Mouse (Mus musculus) urinary bladder, postnatal 14 days (tissue): ENCODE measurements at regions not wholly inside any gene's neighbourhood (a gene's known extent, or its start where the extent isn't known, plus 50 kb on each side); places are given as distances from the start of the nearest gene placed in this dataset.

Source experiments
- DNase-seq: peaks from one replicate; pipeline ENCODE4 v3.0.0; 2021; ENCODE audit warnings: low spot score

DNA sequence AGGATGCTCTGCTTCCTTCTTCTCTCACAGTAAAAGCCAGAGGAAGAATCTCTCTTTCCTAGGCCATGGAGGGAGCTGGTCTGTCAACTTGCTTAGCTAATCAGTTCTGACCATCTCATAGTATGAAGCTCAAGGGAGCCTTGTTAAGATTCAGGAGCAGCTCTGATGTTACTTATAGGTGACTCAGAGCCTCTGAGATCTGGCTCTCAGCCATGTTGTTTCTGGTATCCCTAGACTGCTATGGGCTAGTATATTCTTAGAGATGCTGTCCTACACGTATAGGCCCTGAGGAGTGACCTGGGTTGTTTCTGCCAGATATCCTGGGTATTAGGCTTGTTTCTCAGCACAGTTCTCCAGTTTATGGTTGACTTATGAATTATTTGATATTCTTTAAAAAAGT is 160.9 kb downstream of the 4930564D02Rik start:
- no peak for DNase-seq

DNA sequence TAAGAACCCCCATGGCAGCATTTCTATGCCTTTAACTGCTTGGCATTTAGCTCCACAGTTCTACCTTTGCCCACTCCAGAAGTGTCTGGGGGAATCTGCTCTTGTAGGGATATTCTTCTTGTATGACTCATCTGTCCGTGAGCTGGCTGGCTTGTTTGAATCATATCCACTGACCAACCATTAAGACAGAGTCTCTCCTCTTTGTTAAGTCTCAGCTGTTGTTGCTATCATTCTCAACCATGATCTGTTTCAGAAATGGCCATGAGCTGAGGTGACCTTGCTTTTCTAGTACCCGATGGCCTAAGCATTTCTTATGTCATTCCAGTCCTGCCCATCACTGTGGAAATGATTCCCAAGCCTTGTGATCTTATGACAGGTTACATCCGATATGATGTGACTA is 161.8 kb downstream of the 4930564D02Rik start:
- DNase-seq, result no peak

DNA sequence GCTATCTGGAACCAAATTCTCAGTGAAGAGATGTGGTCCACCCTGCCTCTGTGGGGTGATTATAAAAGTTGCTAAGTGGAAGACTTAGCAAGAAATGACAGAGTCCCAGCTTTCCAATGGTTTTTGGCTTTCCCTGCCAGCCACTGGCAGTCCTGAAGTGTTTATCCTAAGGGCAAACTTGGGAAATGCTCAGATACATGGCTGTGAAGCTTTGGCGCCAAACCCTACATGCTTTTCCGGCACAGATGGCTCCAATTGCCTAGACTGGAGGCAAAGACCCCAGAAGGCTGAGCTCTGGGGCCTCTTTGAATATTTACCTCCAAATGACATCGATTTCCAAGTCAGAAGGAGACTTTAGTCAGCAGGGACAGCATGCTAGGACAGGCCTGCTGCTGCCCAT is 174.4 kb downstream of the 4930564D02Rik start:
- no peak for DNase-seq

DNA sequence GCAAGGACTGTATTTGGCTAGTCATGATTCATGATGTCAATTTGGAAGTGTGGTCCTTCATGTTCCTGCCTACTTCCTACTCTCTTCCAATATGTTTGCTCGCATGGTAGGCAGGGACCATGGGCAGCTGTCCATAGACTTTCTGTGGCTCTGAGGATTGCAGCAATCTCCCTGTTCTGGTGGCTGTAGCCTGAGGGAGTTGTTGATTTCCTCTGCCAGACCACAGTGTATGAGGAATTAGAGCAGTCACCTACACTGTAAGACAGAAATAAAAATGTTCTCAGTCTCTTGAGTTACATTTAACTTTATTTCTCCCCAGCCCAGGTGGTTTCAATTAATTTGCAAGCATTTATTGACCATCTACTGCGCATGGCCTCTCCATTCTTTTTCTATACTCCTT is 190.5 kb downstream of the 4930564D02Rik start:
- DNase-seq, result no peak

- peak; percentile 53 for DNase-seq
Observed at GRCm38 (mm10) chr3:105275241-105275640, 176.9 kb upstream of the Kcnd3 start.

DNA sequence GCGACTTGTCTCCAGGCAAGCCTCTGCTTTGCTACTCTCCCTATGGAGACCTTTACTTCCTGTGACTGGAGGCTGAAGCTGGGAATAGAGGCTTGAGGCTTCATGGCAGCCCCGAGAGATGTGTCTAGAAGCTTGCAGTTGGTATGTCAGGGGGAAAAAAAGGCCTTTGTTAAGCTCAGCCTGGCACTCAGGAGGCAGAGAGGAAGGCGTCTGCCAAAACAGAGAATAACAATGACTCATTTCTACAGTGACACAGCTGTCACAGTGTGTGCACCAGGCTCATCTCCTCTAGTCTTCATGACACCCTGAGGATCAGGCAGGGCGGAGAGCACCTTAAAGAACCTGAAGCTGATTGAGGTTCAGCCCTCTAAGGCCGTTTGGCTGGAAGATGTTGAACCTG is 171.2 kb upstream of the Kcnd3 start:
- no peak for DNase-seq

GRCm38 (mm10) chr3:105281686-105282085 is 170.4 kb upstream of the Kcnd3 start:
- no peak for DNase-seq

DNA sequence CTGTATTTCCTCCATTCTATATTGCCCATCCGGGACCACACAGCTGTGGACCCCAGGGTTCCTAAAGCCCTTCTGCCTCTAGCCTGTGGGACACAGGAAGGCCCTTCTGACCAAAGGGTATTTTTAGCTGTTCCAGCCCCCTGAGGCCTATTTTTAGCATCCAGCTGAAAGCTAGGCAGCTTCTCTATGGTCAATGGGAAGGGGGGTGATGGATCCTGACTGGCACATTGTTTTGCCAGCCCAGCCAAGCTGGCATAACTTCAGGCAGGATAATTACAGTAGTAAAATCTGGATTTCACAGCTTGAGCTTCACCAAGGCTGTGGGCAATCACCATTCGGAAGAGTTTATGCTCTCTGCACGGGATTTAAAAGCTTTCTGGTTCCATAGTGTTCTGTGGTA is 153.9 kb upstream of the Kcnd3 start:
- DNase-seq, result no peak

DNA sequence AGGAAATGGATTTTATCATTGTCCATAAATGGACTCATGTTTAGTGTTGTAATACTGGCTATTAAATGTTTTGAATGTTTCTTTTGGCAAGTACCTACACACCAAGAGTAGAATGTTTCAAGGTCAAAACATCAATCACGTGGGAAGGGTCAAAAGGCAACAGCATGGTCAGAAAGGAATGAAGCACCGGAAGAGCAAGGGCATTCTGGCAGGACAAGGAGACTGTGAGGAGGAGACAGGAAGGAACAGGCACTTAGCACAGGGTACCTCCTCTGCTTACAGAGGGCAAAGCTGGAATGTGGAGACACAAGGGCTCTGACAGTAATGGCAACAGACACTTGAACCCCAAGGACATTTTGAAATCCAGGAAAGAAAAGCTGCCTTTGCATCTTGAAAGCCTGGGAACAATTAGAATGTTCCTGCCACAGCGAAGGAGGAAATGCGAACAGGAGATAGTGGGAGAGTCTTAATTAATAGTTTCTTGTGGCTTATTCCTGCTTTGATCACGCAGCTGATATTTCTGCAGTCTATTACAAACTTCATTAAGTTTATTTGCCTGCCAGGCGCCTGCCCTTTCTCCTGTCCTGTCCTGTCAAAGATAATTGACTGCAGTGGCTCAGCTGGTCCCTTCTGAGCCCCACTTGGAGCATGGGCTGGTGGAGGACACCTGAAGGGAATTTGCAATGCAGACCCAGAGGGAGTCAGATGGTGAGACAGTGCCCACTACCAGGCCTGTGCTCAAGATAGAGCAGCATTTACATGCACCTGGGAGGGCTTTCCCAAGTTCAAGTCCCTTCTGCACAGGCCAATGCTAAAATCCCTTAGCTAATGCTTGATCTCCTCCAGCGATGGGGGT is 151.2 kb upstream of the Kcnd3 start:
- no peak for DNase-seq

- no peak for DNase-seq
Observed at GRCm38 (mm10) chr3:105307676-105308075, 144.5 kb upstream of the Kcnd3 start.

DNA sequence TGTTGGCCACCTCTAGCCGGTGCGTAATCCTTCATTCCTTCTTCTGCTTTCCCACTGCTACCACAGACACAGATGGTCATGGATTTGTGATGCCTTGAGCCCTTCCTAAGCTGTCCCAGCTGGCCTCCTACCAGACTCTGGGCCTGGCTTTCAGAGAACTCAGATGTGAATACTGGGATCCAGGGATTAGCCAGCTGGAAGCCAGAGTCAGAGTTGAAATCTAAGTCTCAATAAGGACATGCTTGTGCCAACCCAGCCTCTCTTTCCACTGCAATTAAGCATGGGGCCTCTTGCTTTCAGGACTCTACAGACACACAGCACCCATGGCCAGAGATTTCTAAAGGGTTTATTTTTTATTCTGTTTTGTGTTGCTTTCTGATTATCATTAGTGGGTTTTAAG is 143.1 kb upstream of the Kcnd3 start:
- no peak for DNase-seq

DNA sequence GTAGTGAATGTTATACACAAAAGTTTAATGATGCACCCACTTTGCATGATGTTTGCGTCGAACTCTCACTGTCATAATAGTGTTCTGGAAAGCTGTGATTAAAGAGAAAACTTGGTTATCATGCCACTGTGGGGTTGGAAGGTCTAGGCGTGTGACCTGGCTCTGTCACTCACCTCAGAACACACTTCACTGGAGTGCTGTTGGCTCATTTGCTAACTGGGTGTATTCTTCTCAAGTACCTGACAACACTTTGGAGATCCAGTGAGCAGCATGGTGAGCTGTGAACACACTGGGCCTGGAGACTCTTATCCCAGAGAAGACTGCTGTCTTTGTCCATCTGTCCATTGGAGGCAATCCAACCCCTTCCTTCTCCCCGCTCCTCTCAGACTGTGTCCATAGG is 98.9 kb upstream of the Kcnd3 start:
- no peak for DNase-seq

- no peak for DNase-seq
Observed at GRCm38 (mm10) chr3:105354123-105354931, 97.8 kb upstream of the Kcnd3 start.

DNA sequence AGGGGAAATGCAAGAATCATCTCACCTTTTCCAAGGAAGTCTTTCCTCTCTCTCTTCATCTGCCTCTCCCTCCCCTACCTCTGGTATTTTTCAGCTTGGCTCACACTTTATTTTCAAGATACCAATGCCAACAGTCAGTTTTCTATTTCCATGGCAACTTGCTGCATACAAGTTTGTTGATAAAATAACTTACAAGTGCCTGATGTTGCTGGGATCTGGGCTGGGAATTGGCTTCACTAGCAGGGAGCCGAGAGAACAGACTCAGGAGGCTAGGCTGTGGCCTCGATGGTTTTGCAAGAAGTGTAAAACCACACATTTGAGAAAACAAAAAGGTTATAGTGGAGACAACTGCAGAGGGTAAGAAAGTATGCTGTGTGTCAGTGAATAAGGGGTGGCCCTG is 94.6 kb upstream of the Kcnd3 start:
- no peak for DNase-seq

GRCm38 (mm10) chr3:105359636-105360035 is 92.5 kb upstream of the Kcnd3 start:
- no peak for DNase-seq

DNA sequence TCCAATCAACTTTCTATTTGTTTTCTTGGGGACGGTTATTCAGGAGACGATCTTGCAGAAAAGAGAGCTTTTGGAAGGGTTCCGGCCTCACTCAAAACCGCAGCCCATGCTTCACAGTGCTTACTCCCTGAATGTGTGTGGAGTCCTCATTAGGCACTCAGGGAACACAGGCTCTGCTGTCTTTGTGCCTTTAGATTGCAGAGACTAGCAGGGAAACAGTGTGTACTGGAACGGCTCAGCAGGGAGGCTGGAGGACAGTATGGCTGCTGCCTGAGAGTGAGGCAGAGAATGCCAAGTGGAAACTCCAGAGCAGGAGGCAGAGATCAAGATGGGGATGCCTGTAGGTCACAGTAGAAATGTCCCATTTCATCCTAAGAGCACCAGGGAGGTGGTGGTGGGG is 87.4 kb upstream of the Kcnd3 start:
- DNase-seq, result no peak

DNA sequence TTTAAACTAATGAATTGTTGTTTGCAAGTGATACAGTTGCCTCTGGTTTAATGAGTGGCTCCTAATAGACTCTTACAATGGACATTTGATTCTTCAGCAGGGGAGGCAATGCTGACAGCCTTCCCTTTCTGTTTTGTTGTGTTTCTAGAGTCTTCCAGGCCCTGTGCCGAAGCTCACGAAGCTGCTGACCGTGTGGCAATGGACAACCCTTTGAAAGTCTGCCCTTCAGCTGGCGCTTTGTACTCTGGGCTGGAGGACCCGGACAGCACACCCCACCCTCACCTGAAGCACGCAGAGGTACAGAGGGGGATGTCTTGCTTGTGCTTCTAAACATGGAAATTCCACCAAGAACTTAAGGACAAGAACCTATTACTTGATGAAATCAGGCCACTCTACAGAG is 85.3 kb upstream of the Kcnd3 start:
- DNase-seq, result no peak

- DNase-seq, result no peak
Observed at GRCm38 (mm10) chr3:105367972-105368371, 84.2 kb upstream of the Kcnd3 start.

- DNase-seq, result no peak
Observed at GRCm38 (mm10) chr3:105372371-105372828, 79.7 kb upstream of the Kcnd3 start.

GRCm38 (mm10) chr3:105374306-105374705 is 77.8 kb upstream of the Kcnd3 start:
- no peak for DNase-seq

DNA sequence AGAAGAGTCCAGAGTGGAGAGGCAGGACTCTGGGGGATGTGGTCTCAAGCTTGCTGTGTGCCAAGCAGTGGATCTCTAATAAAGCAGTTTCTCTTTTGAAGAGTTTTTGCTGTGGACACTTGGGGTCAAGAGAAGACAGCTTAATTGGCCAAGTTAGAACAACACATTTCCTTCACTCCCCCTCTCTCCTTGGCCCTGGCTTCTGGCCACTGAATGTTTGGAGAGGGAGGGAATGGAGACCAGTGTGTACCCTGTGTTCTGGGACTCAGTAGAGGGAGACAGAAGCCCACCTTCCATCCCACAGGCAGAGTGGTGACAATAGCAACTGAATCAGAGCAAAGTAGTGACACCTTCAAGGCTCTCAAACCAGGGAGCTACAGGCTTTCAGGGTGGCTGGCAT is 77.3 kb upstream of the Kcnd3 start:
- no peak for DNase-seq

DNA sequence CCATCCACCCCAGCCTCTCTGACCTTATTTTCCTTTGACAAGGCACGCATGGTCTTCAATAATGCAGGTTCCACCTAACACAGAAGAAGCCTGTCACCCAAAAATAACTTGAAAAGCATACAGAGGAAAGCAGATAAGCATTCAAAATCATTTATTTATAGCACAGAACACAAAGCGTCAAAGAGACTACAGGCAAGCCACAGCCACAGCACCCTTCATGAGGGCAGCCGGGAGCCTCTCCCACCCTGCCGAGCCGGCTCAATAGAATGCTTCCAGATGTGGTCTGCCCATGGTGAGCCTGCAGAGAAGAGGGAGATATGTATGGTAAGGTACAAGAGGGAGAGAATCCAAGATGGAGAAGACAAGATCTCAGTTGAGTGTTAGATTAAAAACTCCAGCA is 76.7 kb upstream of the Kcnd3 start:
- no peak for DNase-seq

GRCm38 (mm10) chr3:105375820-105376219 is 76.3 kb upstream of the Kcnd3 start:
- DNase-seq, result no peak
